Comparison of ENCODE assay signal across 10 mouse cellular contexts in genomic region chr11:98829091-98829775, GRCm38 (mm10). TPM values are rescaled to one million over a fixed set of nuclear protein-coding genes. Genes with fewer than 3 reads are reported as not detected.
DNase-seq lines count a peak whose midpoint lies in the region; ATAC-seq and TF ChIP-seq lines count a peak whose summit lies in the region.
"Had no signal": no experiment of that assay in that cellular context is flagged by ENCODE, and none has a peak within 500 bp of the region (broad histone marks: within the 10 kb centered on the region; RNA-seq: fewer than 3 reads in every experiment).

No protein-coding gene starts in this region.

- no peaks in the 10 kb centered on the region for H3K9me3 ChIP-seq in midbrain, embryonic 14.5 days (ENCODE audit: control insufficient read depth, low read length)
- no peaks in the 10 kb centered on the region for H3K9me3 ChIP-seq in midbrain, embryonic 13.5 days
- H3K9me3 ChIP-seq: hindbrain, embryonic 15.5 days; neural tube, embryonic 12.5 days had no signal

- ATAC-seq in cerebellum, adult (ENCODE audit: insufficient number of reproducible peaks, low FRiP score, low TSS enrichment): 0 out of 2 replicates have a peak, but pooled peaks have one; percentile 31
- no peak for ATAC-seq in midbrain, embryonic 14.5 days (ENCODE audit: low FRiP score, low TSS enrichment)
- ATAC-seq in midbrain, embryonic 13.5 days: no peak

- no peak for DNase-seq in cerebellum, adult 11 months
- peak; percentile 57 for DNase-seq in midbrain, embryonic 14.5 days
- peak; percentile 82 for DNase-seq in naive thymus-derived CD4-positive, alpha-beta T cell, adult 2 months (ENCODE audit: low read depth)
- DNase-seq in left cerebral cortex, adult 18-20 months (ENCODE audit: low spot score in 2 of 2): no peak
- DNase-seq in urinary bladder, postnatal 14 days (ENCODE audit: low spot score): no peak

- peak; percentile 21; the same call in 1 of the 2 replicates for TF ChIP-seq CTCF in embryonic fibroblast, embryonic 13.5 days (IDR thresholded peaks at IDR 0.05; ENCODE audit: borderline replicate concordance, insufficient read depth, low read length)

- H3K36me3 ChIP-seq in midbrain, embryonic 14.5 days (ENCODE audit: control insufficient read depth, insufficient read depth, low read length): peaks cover 90% of the 10 kb centered on the region
- peaks cover 96% of the 10 kb centered on the region for H3K36me3 ChIP-seq in midbrain, embryonic 13.5 days

- no peaks in the 10 kb centered on the region for H3K27me3 ChIP-seq in midbrain, embryonic 14.5 days (ENCODE audit: control insufficient read depth, insufficient read depth, low read length)
- H3K27me3 ChIP-seq in midbrain, embryonic 13.5 days: no peaks in the 10 kb centered on the region
- H3K27me3 ChIP-seq: hindbrain, embryonic 15.5 days; neural tube, embryonic 12.5 days had no signal

- TF ChIP-seq POLR2A in embryonic fibroblast, embryonic 13.5 days (IDR thresholded peaks at IDR 0.05; ENCODE audit: low read depth, low read length): no peak

- 75% methylated on average over 12 of the region's 12 CpGs for WGBS in midbrain, embryonic 14.5 days
- WGBS in midbrain, embryonic 13.5 days: 72% methylated on average over 12 of the region's 12 CpGs

- H3K4me3 ChIP-seq in midbrain, embryonic 14.5 days (replicated peaks; ENCODE audit: low read depth, low read length): no peak overlapping the region
- H3K4me3 ChIP-seq in midbrain, embryonic 13.5 days (replicated peaks): no peak overlapping the region
- no peak overlapping the region for H3K4me3 ChIP-seq in embryonic fibroblast, embryonic 13.5 days (ENCODE audit: insufficient read depth, low read length)
- H3K4me3 ChIP-seq: hindbrain, embryonic 15.5 days; neural tube, embryonic 12.5 days had no signal

- H3K4me2 ChIP-seq in midbrain, embryonic 14.5 days (ENCODE audit: low read length): no peak overlapping the region
- no peak overlapping the region for H3K4me2 ChIP-seq in midbrain, embryonic 13.5 days (replicated peaks)
- H3K4me2 ChIP-seq: hindbrain, embryonic 15.5 days; neural tube, embryonic 12.5 days had no signal

- no peak overlapping the region for H3K27ac ChIP-seq in midbrain, embryonic 14.5 days (replicated peaks; ENCODE audit: low read depth, low read length)
- H3K27ac ChIP-seq in midbrain, embryonic 13.5 days: no peak overlapping the region
- no peak overlapping the region for H3K27ac ChIP-seq in embryonic fibroblast, embryonic 13.5 days (ENCODE audit: insufficient read depth, low read length)
- H3K27ac ChIP-seq: hindbrain, embryonic 15.5 days; neural tube, embryonic 12.5 days had no signal

- H3K9ac ChIP-seq in midbrain, embryonic 14.5 days (replicated peaks; ENCODE audit: low read length): no peak overlapping the region
- H3K9ac ChIP-seq in midbrain, embryonic 13.5 days (replicated peaks): no peak overlapping the region
- H3K9ac ChIP-seq: hindbrain, embryonic 15.5 days; neural tube, embryonic 12.5 days had no signal

- no peaks in the 10 kb centered on the region for H3K4me1 ChIP-seq in midbrain, embryonic 14.5 days (ENCODE audit: control insufficient read depth, insufficient read depth, low read length)
- H3K4me1 ChIP-seq in midbrain, embryonic 13.5 days (replicated peaks): peaks cover 5% of the 10 kb centered on the region
- no peaks in the 10 kb centered on the region for H3K4me1 ChIP-seq in embryonic fibroblast, embryonic 13.5 days (ENCODE audit: control insufficient read depth, insufficient read depth, low read length)
- H3K4me1 ChIP-seq: hindbrain, embryonic 15.5 days; neural tube, embryonic 12.5 days had no signal

RNA-seq across cellular contexts. Expression of gene Rapgefl1, which starts 7.4 kb away (rescaled TPM):
- 8.8 and 9.6 TPM in 2 replicates for polyA plus RNA-seq in midbrain, embryonic 14.5 days (2014; fragmentation: Nextera tagmentation; extraction: Ambion mirVana)
- 4.7 and 5.8 TPM in 2 replicates for polyA plus RNA-seq in midbrain, embryonic 13.5 days (2015; fragmentation: Nextera tagmentation; extraction: Ambion mirVana)
- 1.6 and 2.0 TPM in 2 replicates for polyA plus RNA-seq in embryonic fibroblast, embryonic 13.5 days (2011; ENCODE audit: insufficient read length, low read depth, missing spikeins)
- total RNA-seq in left cerebral cortex, adult 18-20 months (2021): 100 to 1,000 TPM; 133 to 139 TPM

RNA-seq across cellular contexts. Expression of gene Casc3, which starts 24.5 kb away (rescaled TPM):
- polyA plus RNA-seq in midbrain, embryonic 14.5 days (2014; fragmentation: Nextera tagmentation; extraction: Ambion mirVana): 46.6 and 57.3 TPM in 2 replicates
- polyA plus RNA-seq in midbrain, embryonic 13.5 days (2015; fragmentation: Nextera tagmentation; extraction: Ambion mirVana): 52.6 and 57.6 TPM in 2 replicates
- 29.7 and 36.7 TPM in 2 replicates for polyA plus RNA-seq in embryonic fibroblast, embryonic 13.5 days (2011; ENCODE audit: insufficient read length, low read depth, missing spikeins)
- total RNA-seq in left cerebral cortex, adult 18-20 months (2021): 10 to 100 TPM; 53.0 to 57.3 TPM

RNA-seq across cellular contexts. Expression of gene Msl1, which starts 33.9 kb away (rescaled TPM):
- 25.0 and 35.9 TPM in 2 replicates for polyA plus RNA-seq in midbrain, embryonic 14.5 days (2014; fragmentation: Nextera tagmentation; extraction: Ambion mirVana)
- 34.2 and 34.5 TPM in 2 replicates for polyA plus RNA-seq in midbrain, embryonic 13.5 days (2015; fragmentation: Nextera tagmentation; extraction: Ambion mirVana)
- polyA plus RNA-seq in embryonic fibroblast, embryonic 13.5 days (2011; ENCODE audit: insufficient read length, low read depth, missing spikeins): 77.7 and 83.8 TPM in 2 replicates
- total RNA-seq in left cerebral cortex, adult 18-20 months (2021): 100 to 1,000 TPM; 182 to 185 TPM

RNA-seq across cellular contexts. Expression of gene Wipf2, which starts 34.2 kb away (rescaled TPM):
- polyA plus RNA-seq in midbrain, embryonic 14.5 days (2014; fragmentation: Nextera tagmentation; extraction: Ambion mirVana): 5.4 and 6.1 TPM in 2 replicates
- polyA plus RNA-seq in midbrain, embryonic 13.5 days (2015; fragmentation: Nextera tagmentation; extraction: Ambion mirVana): 4.9 and 5.2 TPM in 2 replicates
- 10.7 and 11.4 TPM in 2 replicates for polyA plus RNA-seq in embryonic fibroblast, embryonic 13.5 days (2011; ENCODE audit: insufficient read length, low read depth, missing spikeins)
- total RNA-seq in left cerebral cortex, adult 18-20 months (2021): 10 to 100 TPM; 73.3 to 75.5 TPM

RNA-seq across cellular contexts. Expression of gene Nr1d1, which starts 54.1 kb away (rescaled TPM):
- polyA plus RNA-seq in midbrain, embryonic 14.5 days (2014; fragmentation: Nextera tagmentation; extraction: Ambion mirVana): 3.0 TPM in 2 replicates
- 1.2 and 1.9 TPM in 2 replicates for polyA plus RNA-seq in midbrain, embryonic 13.5 days (2015; fragmentation: Nextera tagmentation; extraction: Ambion mirVana)
- 18.7 and 23.7 TPM in 2 replicates for polyA plus RNA-seq in embryonic fibroblast, embryonic 13.5 days (2011; ENCODE audit: insufficient read length, low read depth, missing spikeins)
- total RNA-seq in left cerebral cortex, adult 18-20 months (2021): 100 to 1,000 TPM in 1 of 2 experiments, 10 to 100 TPM in 1; 87.2 to 122 TPM

Comparison
In these comparisons a context has a peak if more than half of its experiments do, and no peak if none do; other contexts are left out.
1. DNase-seq: peak in midbrain, embryonic 14.5 days (single experiment) and naive thymus-derived CD4-positive, alpha-beta T cell, adult 2 months (single experiment); none in cerebellum, adult 11 months (single experiment), left cerebral cortex, adult 18-20 months (0 of 2) and urinary bladder, postnatal 14 days (single experiment).